Mouse (Mus musculus): ENCODE measurements around the gene Utrn. TPM values are rescaled to one million over a fixed set of nuclear protein-coding genes. Genes with fewer than 3 reads are reported as not detected.
A peak's percentile ranks its signal among the peaks of the same experiment; 100 is the strongest.

Utrn gene
- polyA plus RNA-seq, 1 experiment from 2014 or later: 75.8 TPM

GRCm38 (mm10) chr10:12805826-12806225, 63.3 kb downstream of the Utrn start:
- Histone ChIP-seq H3K27me3 (ENCODE audit: control insufficient read depth, insufficient read depth, low read depth, low read length) (no peaks in the 10 kb centered on the region), H3K4me1 (replicated peaks; ENCODE audit: control insufficient read depth, insufficient read depth, low read length) (no peaks in the 10 kb centered on the region), H3K9me3 (ENCODE audit: control insufficient read depth, low read length) (no peaks in the 10 kb centered on the region), H3K36me3 (ENCODE audit: control insufficient read depth, insufficient read depth, low read length) (no peaks in the 10 kb centered on the region), H3K27ac (ENCODE audit: low read length) (no peak overlapping the region), H3K4me3 (ENCODE audit: low read length) (no peak overlapping the region), H3K4me2 (ENCODE audit: low read depth, low read length) (no peak overlapping the region), H3K9ac (ENCODE audit: low read length) (no peak overlapping the region)
- ATAC-seq (ENCODE audit: low read depth): no peak
- WGBS: 56% methylated on average over 2 of the region's 2 CpGs

GRCm38 (mm10) chr10:12803939-12804338, 65.2 kb downstream of the Utrn start:
- no peak for ATAC-seq (ENCODE audit: low read depth)
- no peaks in the 10 kb centered on the region for H3K36me3 ChIP-seq (ENCODE audit: control insufficient read depth, insufficient read depth, low read length)
- no peak overlapping the region for H3K4me2 ChIP-seq (ENCODE audit: low read depth, low read length)
- H3K9ac ChIP-seq (ENCODE audit: low read length): no peak overlapping the region
- H3K27ac ChIP-seq (ENCODE audit: low read length): no peak overlapping the region
- WGBS: 46% methylated on average over 1 of the region's 1 CpGs
- H3K27me3 ChIP-seq (ENCODE audit: control insufficient read depth, insufficient read depth, low read depth, low read length): no peaks in the 10 kb centered on the region
- H3K9me3 ChIP-seq (ENCODE audit: control insufficient read depth, low read length): no peaks in the 10 kb centered on the region
- H3K4me3 ChIP-seq (ENCODE audit: low read length): no peak overlapping the region
- H3K4me1 ChIP-seq (replicated peaks; ENCODE audit: control insufficient read depth, insufficient read depth, low read length): no peaks in the 10 kb centered on the region

GRCm38 (mm10) chr10:12799416-12799815, 69.7 kb downstream of the Utrn start:
- WGBS: 89% methylated on average over 2 of the region's 2 CpGs
- Histone ChIP-seq H3K4me3 (ENCODE audit: low read length) (no peak overlapping the region), H3K4me1 (replicated peaks; ENCODE audit: control insufficient read depth, insufficient read depth, low read length) (peaks cover 11% of the 10 kb centered on the region), H3K4me2 (ENCODE audit: low read depth, low read length) (no peak overlapping the region), H3K9me3 (ENCODE audit: control insufficient read depth, low read length) (no peaks in the 10 kb centered on the region), H3K36me3 (ENCODE audit: control insufficient read depth, insufficient read depth, low read length) (no peaks in the 10 kb centered on the region), H3K9ac (ENCODE audit: low read length) (no peak overlapping the region), H3K27ac (ENCODE audit: low read length) (no peak overlapping the region), H3K27me3 (ENCODE audit: control insufficient read depth, insufficient read depth, low read depth, low read length) (no peaks in the 10 kb centered on the region)
- ATAC-seq (ENCODE audit: low read depth): no peak

- Histone ChIP-seq H3K9ac (ENCODE audit: low read length) (no peak overlapping the region), H3K36me3 (ENCODE audit: control insufficient read depth, insufficient read depth, low read length) (no peaks in the 10 kb centered on the region), H3K4me1 (replicated peaks; ENCODE audit: control insufficient read depth, insufficient read depth, low read length) (peaks cover 11% of the 10 kb centered on the region), H3K27me3 (ENCODE audit: control insufficient read depth, insufficient read depth, low read depth, low read length) (no peaks in the 10 kb centered on the region), H3K4me3 (ENCODE audit: low read length) (no peak overlapping the region), H3K9me3 (ENCODE audit: control insufficient read depth, low read length) (no peaks in the 10 kb centered on the region), H3K27ac (ENCODE audit: low read length) (no peak overlapping the region), H3K4me2 (ENCODE audit: low read depth, low read length) (no peak overlapping the region)
- no peak for ATAC-seq (ENCODE audit: low read depth)
- WGBS: 72% methylated on average over 4 of the region's 4 CpGs
Measured at GRCm38 (mm10) chr10:12798248-12798647, 70.9 kb downstream of the Utrn start.

- Histone ChIP-seq H3K36me3 (ENCODE audit: control insufficient read depth, insufficient read depth, low read length) (no peaks in the 10 kb centered on the region), H3K27ac (ENCODE audit: low read length) (no peak overlapping the region), H3K4me3 (ENCODE audit: low read length) (no peak overlapping the region), H3K4me2 (ENCODE audit: low read depth, low read length) (no peak overlapping the region), H3K27me3 (ENCODE audit: control insufficient read depth, insufficient read depth, low read depth, low read length) (no peaks in the 10 kb centered on the region), H3K4me1 (replicated peaks; ENCODE audit: control insufficient read depth, insufficient read depth, low read length) (peaks cover 15% of the 10 kb centered on the region), H3K9me3 (ENCODE audit: control insufficient read depth, low read length) (no peaks in the 10 kb centered on the region), H3K9ac (ENCODE audit: low read length) (no peak overlapping the region)
- ATAC-seq (ENCODE audit: low read depth): no peak
- WGBS: 85% methylated on average over 1 of the region's 1 CpGs
Measured at GRCm38 (mm10) chr10:12796510-12796840, 72.7 kb downstream of the Utrn start.

GRCm38 (mm10) chr10:12795796-12796509, 73.2 kb downstream of the Utrn start:
- WGBS: 54% methylated on average over 8 of the region's 8 CpGs
- no peak overlapping the region for H3K4me2 ChIP-seq (ENCODE audit: low read depth, low read length)
- no peaks in the 10 kb centered on the region for H3K9me3 ChIP-seq (ENCODE audit: control insufficient read depth, low read length)
- no peaks in the 10 kb centered on the region for H3K27me3 ChIP-seq (ENCODE audit: control insufficient read depth, insufficient read depth, low read depth, low read length)
- H3K36me3 ChIP-seq (ENCODE audit: control insufficient read depth, insufficient read depth, low read length): no peaks in the 10 kb centered on the region
- no peak for ATAC-seq (ENCODE audit: low read depth)
- H3K4me3 ChIP-seq (ENCODE audit: low read length): no peak overlapping the region
- peaks cover 17% of the 10 kb centered on the region for H3K4me1 ChIP-seq (replicated peaks; ENCODE audit: control insufficient read depth, insufficient read depth, low read length)
- H3K9ac ChIP-seq (ENCODE audit: low read length): no peak overlapping the region
- no peak overlapping the region for H3K27ac ChIP-seq (ENCODE audit: low read length)

- Histone ChIP-seq H3K4me1 (replicated peaks; ENCODE audit: control insufficient read depth, insufficient read depth, low read length) (peaks cover 16% of the 10 kb centered on the region), H3K36me3 (ENCODE audit: control insufficient read depth, insufficient read depth, low read length) (no peaks in the 10 kb centered on the region), H3K4me2 (ENCODE audit: low read depth, low read length) (no peak overlapping the region), H3K27ac (ENCODE audit: low read length) (no peak overlapping the region), H3K27me3 (ENCODE audit: control insufficient read depth, insufficient read depth, low read depth, low read length) (no peaks in the 10 kb centered on the region), H3K9me3 (ENCODE audit: control insufficient read depth, low read length) (no peaks in the 10 kb centered on the region), H3K4me3 (ENCODE audit: low read length) (no peak overlapping the region), H3K9ac (ENCODE audit: low read length) (no peak overlapping the region)
- peak; percentile 41; the same call in 1 of the 2 replicates for ATAC-seq (ENCODE audit: low read depth)
- 48% methylated on average over 6 of the region's 6 CpGs for WGBS
Measured at GRCm38 (mm10) chr10:12792049-12792448, 77.1 kb downstream of the Utrn start.

- no peaks in the 10 kb centered on the region for H3K36me3 ChIP-seq (ENCODE audit: control insufficient read depth, insufficient read depth, low read length)
- peaks cover 8% of the 10 kb centered on the region for H3K4me1 ChIP-seq (replicated peaks; ENCODE audit: control insufficient read depth, insufficient read depth, low read length)
- no peak overlapping the region for H3K4me2 ChIP-seq (ENCODE audit: low read depth, low read length)
- no peak overlapping the region for H3K27ac ChIP-seq (ENCODE audit: low read length)
- no peak overlapping the region for H3K9ac ChIP-seq (ENCODE audit: low read length)
- H3K4me3 ChIP-seq (ENCODE audit: low read length): no peak overlapping the region
- ATAC-seq (ENCODE audit: low read depth): no peak
- WGBS: 51% methylated on average over 3 of the region's 3 CpGs
- no peaks in the 10 kb centered on the region for H3K9me3 ChIP-seq (ENCODE audit: control insufficient read depth, low read length)
- no peaks in the 10 kb centered on the region for H3K27me3 ChIP-seq (ENCODE audit: control insufficient read depth, insufficient read depth, low read depth, low read length)
Measured at GRCm38 (mm10) chr10:12790881-12791280, 78.3 kb downstream of the Utrn start.

- Histone ChIP-seq H3K4me2 (ENCODE audit: low read depth, low read length) (no peak overlapping the region), H3K27me3 (ENCODE audit: control insufficient read depth, insufficient read depth, low read depth, low read length) (no peaks in the 10 kb centered on the region), H3K4me3 (ENCODE audit: low read length) (no peak overlapping the region), H3K27ac (ENCODE audit: low read length) (no peak overlapping the region), H3K4me1 (replicated peaks; ENCODE audit: control insufficient read depth, insufficient read depth, low read length) (peaks cover 6% of the 10 kb centered on the region; the same call in 1 of the 2 replicates), H3K9me3 (ENCODE audit: control insufficient read depth, low read length) (no peaks in the 10 kb centered on the region), H3K36me3 (ENCODE audit: control insufficient read depth, insufficient read depth, low read length) (no peaks in the 10 kb centered on the region), H3K9ac (ENCODE audit: low read length) (no peak overlapping the region)
- no peak for ATAC-seq (ENCODE audit: low read depth)
- WGBS: 68% methylated on average over 1 of the region's 1 CpGs
Measured at GRCm38 (mm10) chr10:12788529-12788928, 80.6 kb downstream of the Utrn start.

- ATAC-seq (ENCODE audit: low read depth): no peak
- no peak overlapping the region for H3K4me3 ChIP-seq (ENCODE audit: low read length)
- WGBS: 66% methylated on average over 6 of the region's 6 CpGs
- no peaks in the 10 kb centered on the region for H3K9me3 ChIP-seq (ENCODE audit: control insufficient read depth, low read length)
- H3K9ac ChIP-seq (ENCODE audit: low read length): no peak overlapping the region
- H3K4me2 ChIP-seq (ENCODE audit: low read depth, low read length): no peak overlapping the region
- H3K27me3 ChIP-seq (ENCODE audit: control insufficient read depth, insufficient read depth, low read depth, low read length): no peaks in the 10 kb centered on the region
- H3K27ac ChIP-seq (ENCODE audit: low read length): no peak overlapping the region
- peaks cover 6% of the 10 kb centered on the region; the same call in 1 of the 2 replicates for H3K4me1 ChIP-seq (replicated peaks; ENCODE audit: control insufficient read depth, insufficient read depth, low read length)
- no peaks in the 10 kb centered on the region for H3K36me3 ChIP-seq (ENCODE audit: control insufficient read depth, insufficient read depth, low read length)
Measured at GRCm38 (mm10) chr10:12787965-12788364, 81.2 kb downstream of the Utrn start.

Measured in lung, embryonic 16.5 days (tissue).